In the genomic region with DNA sequence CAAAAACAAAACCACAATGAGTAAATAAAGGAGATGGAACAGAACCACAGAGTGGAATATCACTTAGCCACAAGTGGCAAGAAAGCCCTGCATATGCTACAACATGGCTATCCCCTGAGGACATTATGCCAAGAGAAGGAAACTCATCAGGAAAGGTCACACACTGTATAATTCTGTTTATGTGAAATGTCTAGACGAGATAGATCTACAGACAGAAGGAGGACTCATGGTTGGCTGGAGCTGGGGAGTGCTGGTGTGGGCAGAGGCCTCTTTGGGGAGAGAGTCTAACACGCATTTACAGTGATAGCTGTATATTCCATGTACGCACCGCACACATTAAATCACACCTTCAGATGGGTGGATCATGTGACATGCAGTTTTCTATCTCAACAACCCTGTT, we compare ENCODE assay signal across 21 mouse cellular contexts.
DNase-seq lines count a peak whose midpoint lies in the region; ATAC-seq and TF ChIP-seq lines count a peak whose summit lies in the region.
"Had no signal": no experiment of that assay in that cellular context is flagged by ENCODE, and none has a peak within 500 bp of the region (broad histone marks: within the 10 kb centered on the region; RNA-seq: fewer than 3 reads in every experiment).

No protein-coding gene starts in this region.

- H3K4me2 ChIP-seq in embryonic facial prominence, embryonic 14.5 days (ENCODE audit: low read depth, low read length), result no peak overlapping the region
- no peak overlapping the region for H3K4me2 ChIP-seq in lung, embryonic 14.5 days
- H3K4me2 ChIP-seq in lung, embryonic 16.5 days (ENCODE audit: low read depth, low read length), result no peak overlapping the region
- no peak overlapping the region for H3K4me2 ChIP-seq in lung, postnatal 0 days (replicated peaks; ENCODE audit: low read depth, low read length)
- H3K4me2 ChIP-seq: embryonic facial prominence, embryonic 13.5 days; forebrain, embryonic 13.5 days; forebrain, embryonic 15.5 days had no signal

- H3K27me3 ChIP-seq in embryonic facial prominence, embryonic 14.5 days (replicated peaks; ENCODE audit: control insufficient read depth, insufficient read depth, low read length), result no peaks in the 10 kb centered on the region
- H3K27me3 ChIP-seq in embryonic facial prominence, embryonic 10.5 days (replicated peaks; ENCODE audit: low read depth, poor library complexity, severe bottlenecking), result no peaks in the 10 kb centered on the region
- no peaks in the 10 kb centered on the region for H3K27me3 ChIP-seq in lung, embryonic 14.5 days (ENCODE audit: insufficient read depth, low read length)
- no peaks in the 10 kb centered on the region for H3K27me3 ChIP-seq in lung, embryonic 16.5 days (ENCODE audit: control insufficient read depth, insufficient read depth, low read depth, low read length)
- no peaks in the 10 kb centered on the region for H3K27me3 ChIP-seq in lung, postnatal 0 days (replicated peaks; ENCODE audit: insufficient read depth, low read length)
- H3K27me3 ChIP-seq: embryonic facial prominence, embryonic 13.5 days; forebrain, embryonic 13.5 days; forebrain, embryonic 15.5 days had no signal

- TF ChIP-seq EP300 in lung, postnatal 0 days (IDR thresholded peaks at IDR 0.05), result no peak

- no peaks in the 10 kb centered on the region for H3K36me3 ChIP-seq in embryonic facial prominence, embryonic 14.5 days (ENCODE audit: control insufficient read depth, insufficient read depth, low read length)
- H3K36me3 ChIP-seq in embryonic facial prominence, embryonic 10.5 days (replicated peaks), result no peaks in the 10 kb centered on the region
- H3K36me3 ChIP-seq in lung, embryonic 14.5 days (ENCODE audit: insufficient read depth), result no peaks in the 10 kb centered on the region
- H3K36me3 ChIP-seq in lung, embryonic 16.5 days (ENCODE audit: control insufficient read depth, insufficient read depth, low read length), result no peaks in the 10 kb centered on the region
- no peaks in the 10 kb centered on the region for H3K36me3 ChIP-seq in lung, postnatal 0 days (ENCODE audit: insufficient read depth, low read length)
- H3K36me3 ChIP-seq: embryonic facial prominence, embryonic 13.5 days; forebrain, embryonic 15.5 days; G1E had no signal

- H3K4me1 ChIP-seq in embryonic facial prominence, embryonic 14.5 days (ENCODE audit: control insufficient read depth, insufficient read depth, low read length), result no peaks in the 10 kb centered on the region; the same call in 1 of the 2 replicates
- 0 out of 2 replicates have a peak, but pooled peaks cover 3% of the 10 kb centered on the region for H3K4me1 ChIP-seq in embryonic facial prominence, embryonic 10.5 days
- H3K4me1 ChIP-seq in lung, embryonic 14.5 days (ENCODE audit: insufficient read depth), result 0 out of 2 replicates have a peak, but pooled peaks cover 2% of the 10 kb centered on the region
- peaks cover 4% of the 10 kb centered on the region for H3K4me1 ChIP-seq in lung, embryonic 16.5 days (replicated peaks; ENCODE audit: control insufficient read depth, insufficient read depth, low read length)
- no peaks in the 10 kb centered on the region for H3K4me1 ChIP-seq in lung, postnatal 0 days (ENCODE audit: insufficient read depth, low read depth, low read length)
- H3K4me1 ChIP-seq: forebrain, embryonic 13.5 days; forebrain, embryonic 15.5 days had no signal

- DNase-seq in embryonic facial prominence, embryonic 14.5 days (ENCODE audit: low spot score), result peak; percentile 17
- DNase-seq in embryonic facial prominence, embryonic 10.5 days (ENCODE audit: low spot score), result no peak
- DNase-seq in lung, embryonic 14.5 days, result peak; percentile 59
- DNase-seq in lung, postnatal 25 days (ENCODE audit: low spot score), result no peak
- DNase-seq in lung, postnatal 0 days (ENCODE audit: low spot score), result no peak
- DNase-seq: adrenal gland, adult 8-10 months; adrenal gland, postnatal 14 days; adrenal gland, postnatal 36 days; B cell, adult 2 months; cerebellum, adult 11-12 months; cerebellum, adult 9-10 months; cerebellum, postnatal 10 days; forebrain, postnatal 0 days had no signal

- 67% methylated on average over 4 of the region's 4 CpGs for WGBS in embryonic facial prominence, embryonic 14.5 days
- 86% methylated on average over 4 of the region's 4 CpGs for WGBS in embryonic facial prominence, embryonic 10.5 days
- 51% methylated on average over 4 of the region's 4 CpGs for WGBS in lung, embryonic 14.5 days
- WGBS in lung, embryonic 16.5 days, result 52% methylated on average over 4 of the region's 4 CpGs
- 55% methylated on average over 4 of the region's 4 CpGs for WGBS in lung, postnatal 0 days

- no peak overlapping the region for H3K9ac ChIP-seq in embryonic facial prominence, embryonic 14.5 days (ENCODE audit: low read depth, low read length)
- H3K9ac ChIP-seq in lung, embryonic 14.5 days, result no peak overlapping the region
- no peak overlapping the region for H3K9ac ChIP-seq in lung, embryonic 16.5 days (ENCODE audit: low read length)
- H3K9ac ChIP-seq in lung, postnatal 0 days (replicated peaks; ENCODE audit: low read depth), result no peak overlapping the region
- H3K9ac ChIP-seq: embryonic facial prominence, embryonic 13.5 days; forebrain, embryonic 13.5 days; forebrain, embryonic 15.5 days; forebrain, postnatal 0 days had no signal

- no peak for ATAC-seq in embryonic facial prominence, embryonic 14.5 days (ENCODE audit: low read depth)
- ATAC-seq in lung, embryonic 14.5 days (ENCODE audit: insufficient read depth), result peak; percentile 75
- ATAC-seq in lung, embryonic 16.5 days (ENCODE audit: low read depth), result peak; percentile 38; the same call in 1 of the 2 replicates
- no peak for ATAC-seq in lung, postnatal 0 days
- ATAC-seq: activated CD4-positive, CD25-positive, alpha-beta regulatory T cell, adult 4 months; CD4-positive, CD25-positive, alpha-beta regulatory T cell, adult 4 months; forebrain, embryonic 13.5 days; forebrain, embryonic 15.5 days; forebrain, postnatal 0 days; Patski had no signal

- H3K9me3 ChIP-seq in embryonic facial prominence, embryonic 14.5 days (ENCODE audit: control insufficient read depth, low read length), result no peaks in the 10 kb centered on the region
- no peaks in the 10 kb centered on the region for H3K9me3 ChIP-seq in embryonic facial prominence, embryonic 10.5 days
- H3K9me3 ChIP-seq in lung, embryonic 14.5 days (ENCODE audit: low read depth, low read length), result no peaks in the 10 kb centered on the region
- no peaks in the 10 kb centered on the region for H3K9me3 ChIP-seq in lung, embryonic 16.5 days (ENCODE audit: control insufficient read depth, low read length)
- H3K9me3 ChIP-seq in lung, postnatal 0 days (ENCODE audit: low read length), result no peaks in the 10 kb centered on the region
- H3K9me3 ChIP-seq: embryonic facial prominence, embryonic 13.5 days; forebrain, embryonic 13.5 days; forebrain, embryonic 15.5 days had no signal

- no peak for TF ChIP-seq CTCF in lung, embryonic 14.5 days (IDR thresholded peaks at IDR 0.05; ENCODE audit: low read depth)
- no peak for TF ChIP-seq CTCF in lung, postnatal 0 days (IDR thresholded peaks at IDR 0.05)

- no peak overlapping the region for H3K27ac ChIP-seq in embryonic facial prominence, embryonic 14.5 days (replicated peaks; ENCODE audit: low read depth, low read length)
- H3K27ac ChIP-seq in embryonic facial prominence, embryonic 10.5 days (replicated peaks), result no peak overlapping the region
- H3K27ac ChIP-seq in lung, embryonic 14.5 days (ENCODE audit: low read depth), result no peak overlapping the region
- H3K27ac ChIP-seq in lung, embryonic 16.5 days (ENCODE audit: low read length), result no peak overlapping the region
- no peak overlapping the region for H3K27ac ChIP-seq in lung, postnatal 0 days (ENCODE audit: low read length)
- H3K27ac ChIP-seq: embryonic facial prominence, embryonic 13.5 days; forebrain, embryonic 13.5 days; forebrain, embryonic 15.5 days had no signal

- no peak overlapping the region for H3K4me3 ChIP-seq in embryonic facial prominence, embryonic 14.5 days (ENCODE audit: low read depth, low read length)
- H3K4me3 ChIP-seq in embryonic facial prominence, embryonic 10.5 days, result no peak overlapping the region
- no peak overlapping the region for H3K4me3 ChIP-seq in lung, embryonic 14.5 days (ENCODE audit: low read depth, low read length)
- H3K4me3 ChIP-seq in lung, embryonic 16.5 days (ENCODE audit: low read length), result no peak overlapping the region
- H3K4me3 ChIP-seq in lung, postnatal 0 days (ENCODE audit: low read depth, low read length), result no peak overlapping the region
- H3K4me3 ChIP-seq: embryonic facial prominence, embryonic 13.5 days; forebrain, embryonic 13.5 days; forebrain, embryonic 15.5 days had no signal

Comparison
In these comparisons a context has a peak if more than half of its experiments do, and no peak if none do; other contexts are left out.
1. ATAC-seq: peak in lung, embryonic 14.5 days (single experiment) and lung, embryonic 16.5 days (single experiment); none in embryonic facial prominence, embryonic 14.5 days (single experiment) and lung, postnatal 0 days (single experiment).
2. DNase-seq: peak in embryonic facial prominence, embryonic 14.5 days (single experiment) and lung, embryonic 14.5 days (single experiment); none in embryonic facial prominence, embryonic 10.5 days (single experiment), lung, postnatal 25 days (single experiment) and lung, postnatal 0 days (single experiment).